Mouse (Mus musculus) midbrain, embryonic 14.5 days (tissue): ENCODE data around the gene Bckdhb. TPM values are rescaled to one million over a fixed set of nuclear protein-coding genes. Genes with fewer than 3 reads are reported as not detected.

ENCODE experiments used
- ATAC-seq: fragments of 200-750 bp; cut with Nextera tagmentation; 2 replicates; pipeline ENCODE4 v1.8.0; 2017; ENCODE audit warnings: moderate number of reproducible peaks, moderate library complexity; ENCODE audit not compliant: low FRiP score, low TSS enrichment
- DNase-seq: peaks from one replicate; pipeline ENCODE4 v3.0.0-alpha.2; 2015
- H3K27ac ChIP-seq: fragments of 300-500 bp; sonication (generic); replicated peaks from 2 replicates; pipeline ENCODE4 v1.5.1; 2014; ENCODE audit warnings: mild to moderate bottlenecking, low read depth, low read length, moderate library complexity
- H3K27me3 ChIP-seq: fragments of 300-500 bp; sonication (generic); 2 replicates; pipeline ENCODE4 v1.6.1; 2014; ENCODE audit warnings: low read length, control low read depth, mixed read lengths; ENCODE audit not compliant: control insufficient read depth, insufficient read depth
- H3K36me3 ChIP-seq: fragments of 300-500 bp; sonication (generic); 2 replicates; pipeline ENCODE4 v1.6.1; 2014; ENCODE audit warnings: low read length, control low read depth; ENCODE audit not compliant: control insufficient read depth, insufficient read depth
- H3K4me1 ChIP-seq: fragments of 300-500 bp; sonication (generic); 2 replicates; pipeline ENCODE4 v1.6.1; 2014; ENCODE audit warnings: mild to moderate bottlenecking, antibody characterized with exemption, low read length, control low read depth; ENCODE audit not compliant: control insufficient read depth, insufficient read depth
- H3K4me2 ChIP-seq: fragments of 300-500 bp; sonication (generic); 2 replicates; pipeline ENCODE4 v1.6.1; 2014; ENCODE audit warnings: mild to moderate bottlenecking, low read length, moderate library complexity
- H3K4me3 ChIP-seq: fragments of 300-500 bp; sonication (generic); replicated peaks from 2 replicates; pipeline ENCODE4 v1.5.1; 2014; ENCODE audit warnings: low read depth, low read length
- H3K9ac ChIP-seq: fragments of 300-500 bp; sonication (generic); replicated peaks from 2 replicates; pipeline ENCODE4 v1.6.1; 2014; ENCODE audit warnings: mild to moderate bottlenecking, low read length, moderate library complexity
- H3K9me3 ChIP-seq: fragments of 300-500 bp; sonication (generic); 2 replicates; pipeline ENCODE4 v1.6.1; 2016; ENCODE audit warnings: low read length, control low read depth, mixed read lengths; ENCODE audit not compliant: control insufficient read depth
- WGBS: fragments of 180-500 bp; shearing (Covaris S2); extraction: QIAGEN DNeasy Blood & Tissue Kit; methylation state at CpG from one replicate; pipeline ENCODE4 v1.1.7; 2014; 5-methylcytosine and 5-hydroxymethylcytosine counted together
- polyA plus RNA-seq: library from polyadenylated mRNA; unstranded; fragments of >200 nt; fragmentation: Nextera tagmentation; extraction: Ambion mirVana; gene quantifications from 2 replicates; pipeline ENCODE4 v1.2.1, GENCODE M21; 2014

Bckdhb gene
- polyA plus RNA-seq, 1 experiment from 2014 or later = 28.7 TPM

DNA sequence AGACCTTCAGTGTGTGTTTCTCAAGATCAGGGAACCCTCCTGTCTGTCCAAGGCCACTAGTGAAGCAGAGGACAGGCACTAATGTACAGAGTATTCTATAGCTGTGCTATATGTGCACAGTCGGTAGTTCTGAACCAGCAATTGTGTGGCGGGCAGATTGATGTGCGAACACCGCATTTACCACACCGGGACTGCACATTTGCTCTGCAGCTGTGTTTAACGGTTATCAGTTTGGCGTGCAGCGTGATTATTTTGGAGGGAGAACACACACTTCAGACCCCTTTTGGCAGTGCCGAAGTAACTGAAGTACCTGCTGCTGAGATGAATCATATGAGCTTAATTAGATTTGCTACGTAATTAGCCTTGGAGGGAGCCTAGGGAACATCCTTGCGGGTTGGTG lies 185.7 kb downstream of the Bckdhb start:
- ATAC-seq (no peak), DNase-seq (peak; percentile 31)
- Histone ChIP-seq H3K4me3 (no peak overlapping the region), H3K4me1 (peaks cover 16% of the 10 kb centered on the region), H3K4me2 (no peak overlapping the region), H3K27me3 (no peaks in the 10 kb centered on the region), H3K36me3 (no peaks in the 10 kb centered on the region), H3K9ac (no peak overlapping the region), H3K9me3 (no peaks in the 10 kb centered on the region), H3K27ac (no peak overlapping the region)
- WGBS = 22% methylated on average over 11 of the region's 11 CpGs

DNA sequence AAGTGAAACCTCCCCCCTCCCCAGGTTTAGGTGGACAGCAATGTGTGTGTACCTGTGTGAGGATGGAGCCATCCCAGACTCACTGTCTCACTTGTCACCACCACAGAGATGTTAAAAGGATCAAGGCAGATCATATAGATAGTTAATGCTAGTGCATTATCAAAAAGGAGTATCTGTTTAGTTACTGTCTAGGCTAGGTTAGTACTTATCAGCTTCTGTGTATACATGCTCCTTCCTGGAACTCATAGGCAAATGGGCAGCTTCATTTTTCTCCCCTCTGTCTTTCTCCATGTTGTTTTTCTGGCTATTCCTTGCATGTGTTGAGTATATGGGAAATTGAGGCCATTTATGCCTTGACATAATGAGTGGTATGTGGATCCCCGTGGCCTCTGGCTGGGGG lies 187.4 kb downstream of the Bckdhb start:
- 56% methylated on average over 1 of the region's 1 CpGs for WGBS
- Histone ChIP-seq H3K27ac (peak overlapping the region; percentile 10), H3K27me3 (no peaks in the 10 kb centered on the region), H3K36me3 (no peaks in the 10 kb centered on the region), H3K9ac (no peak overlapping the region), H3K4me1 (peaks cover 16% of the 10 kb centered on the region), H3K4me2 (no peak overlapping the region), H3K4me3 (no peak overlapping the region), H3K9me3 (no peaks in the 10 kb centered on the region)
- DNase-seq = no peak
- ATAC-seq = no peak

DNA sequence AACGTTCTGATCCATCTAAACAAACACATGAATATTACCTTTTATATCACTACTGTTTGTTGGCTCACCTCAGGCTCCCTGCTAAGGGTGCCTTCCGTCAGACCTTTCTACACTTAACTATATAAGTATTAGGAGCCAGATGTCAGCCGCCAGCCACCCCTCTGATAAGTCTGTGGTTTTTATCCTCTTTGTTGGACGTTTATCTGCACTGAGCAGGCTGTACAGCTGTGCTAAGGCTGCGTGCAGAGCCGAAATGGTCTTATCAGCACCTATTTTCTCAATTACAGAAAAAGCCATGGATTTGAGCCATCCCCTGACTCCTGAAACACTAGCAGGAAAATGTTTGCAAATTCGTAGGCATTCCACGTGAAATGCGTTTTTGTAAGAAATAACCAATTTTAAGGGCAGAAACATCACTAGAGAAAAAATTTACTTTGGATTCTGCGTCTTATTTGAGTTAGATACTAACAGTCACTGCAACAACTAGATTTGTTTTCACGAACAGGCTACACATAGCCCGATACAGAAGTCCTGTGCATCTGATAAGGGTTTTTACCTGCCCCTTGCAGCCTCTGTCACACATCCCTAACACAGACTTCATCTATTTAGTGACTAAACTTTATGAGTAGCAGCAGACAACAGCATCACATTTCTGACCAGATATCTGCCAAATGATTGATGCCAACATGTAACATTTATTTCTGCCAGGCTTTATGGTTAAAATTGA lies 188.1 kb downstream of the Bckdhb start:
- 63% methylated on average over 12 of the region's 12 CpGs for WGBS
- H3K9me3 ChIP-seq = no peaks in the 10 kb centered on the region
- H3K4me2 ChIP-seq = no peak overlapping the region
- no peaks in the 10 kb centered on the region for H3K36me3 ChIP-seq
- 0 out of 2 replicates have a peak overlapping the region, but pooled peaks have one; percentile 10 for H3K27ac ChIP-seq
- no peaks in the 10 kb centered on the region for H3K27me3 ChIP-seq
- ATAC-seq = no peak
- no peak overlapping the region for H3K9ac ChIP-seq
- H3K4me1 ChIP-seq = peaks cover 16% of the 10 kb centered on the region
- no peak overlapping the region for H3K4me3 ChIP-seq
- peak; percentile 50 for DNase-seq

DNA sequence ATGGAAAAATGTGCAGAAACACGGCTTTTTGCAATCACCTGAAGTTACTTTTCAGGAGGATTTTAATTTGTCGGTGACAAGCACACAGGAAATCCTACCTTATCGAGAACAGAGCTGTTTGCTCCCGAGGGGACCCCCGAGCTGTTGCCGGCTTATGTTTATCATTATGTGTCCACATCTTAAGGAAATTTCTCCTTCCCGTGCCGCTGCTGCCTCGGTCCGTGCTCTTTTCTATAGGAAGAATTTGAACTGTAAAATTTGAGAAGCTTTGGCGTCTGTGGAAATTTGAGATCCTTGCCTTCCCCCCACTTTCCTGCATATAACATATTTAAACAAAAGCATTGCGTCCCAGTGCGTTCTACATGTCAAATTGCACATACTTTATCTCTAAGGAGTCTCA lies 189.3 kb downstream of the Bckdhb start:
- Histone ChIP-seq H3K4me1 (peaks cover 16% of the 10 kb centered on the region), H3K36me3 (no peaks in the 10 kb centered on the region), H3K9me3 (no peaks in the 10 kb centered on the region), H3K27me3 (no peaks in the 10 kb centered on the region), H3K27ac (no peak overlapping the region), H3K4me2 (no peak overlapping the region), H3K9ac (no peak overlapping the region), H3K4me3 (no peak overlapping the region)
- DNase-seq = peak; percentile 38
- ATAC-seq = no peak
- WGBS = 67% methylated on average over 13 of the region's 13 CpGs

DNA sequence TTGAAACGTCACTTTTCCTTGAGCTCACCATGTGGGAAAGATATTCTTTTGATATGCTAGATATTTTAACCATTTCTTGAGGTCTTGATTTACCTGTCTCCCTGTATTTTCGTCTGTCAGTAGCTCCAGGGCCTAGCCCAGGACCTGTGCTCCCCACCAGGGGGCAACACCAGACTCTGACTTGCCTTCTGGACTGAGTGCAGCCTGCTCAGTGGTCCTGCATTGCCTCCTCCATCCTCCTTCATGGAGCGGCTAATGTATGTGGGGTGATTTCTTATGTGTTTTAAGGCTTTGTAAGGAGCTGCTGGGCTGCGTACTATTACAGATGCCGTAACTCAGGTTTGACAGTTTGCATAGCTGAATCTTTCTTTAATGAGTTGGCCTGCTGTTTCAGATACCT lies 192.4 kb downstream of the Bckdhb start:
- 72% methylated on average over 5 of the region's 5 CpGs for WGBS
- Histone ChIP-seq H3K27me3 (no peaks in the 10 kb centered on the region), H3K9ac (no peak overlapping the region), H3K4me1 (0 out of 2 replicates have a peak, but pooled peaks cover 5% of the 10 kb centered on the region), H3K36me3 (no peaks in the 10 kb centered on the region), H3K27ac (no peak overlapping the region), H3K9me3 (no peaks in the 10 kb centered on the region), H3K4me3 (no peak overlapping the region), H3K4me2 (no peak overlapping the region)
- ATAC-seq (no peak), DNase-seq (peak; percentile 33)

DNA sequence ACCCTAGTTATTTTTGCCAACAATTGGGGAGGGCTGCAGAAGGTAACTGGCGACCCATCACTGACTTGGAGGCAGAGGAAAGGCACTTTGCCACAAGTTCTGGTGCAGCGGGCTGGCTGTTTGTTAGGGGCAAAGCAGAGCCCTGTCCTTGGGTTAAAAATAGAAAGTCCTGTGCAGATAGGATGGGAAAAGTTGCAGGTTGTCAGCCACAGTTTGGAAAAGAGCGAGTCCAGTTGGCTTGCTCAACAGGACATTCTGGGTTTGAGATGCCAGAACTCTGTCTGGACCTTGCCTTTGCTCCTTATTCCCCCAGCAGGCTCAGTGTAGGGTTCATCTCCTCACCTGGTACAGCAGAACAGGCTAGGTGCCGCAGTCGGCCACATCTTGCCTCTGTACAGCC lies 200.1 kb downstream of the Bckdhb start:
- Histone ChIP-seq H3K4me3 (no peak overlapping the region), H3K36me3 (no peaks in the 10 kb centered on the region), H3K4me2 (no peak overlapping the region), H3K27ac (no peak overlapping the region), H3K27me3 (no peaks in the 10 kb centered on the region), H3K9ac (no peak overlapping the region), H3K4me1 (no peaks in the 10 kb centered on the region), H3K9me3 (no peaks in the 10 kb centered on the region)
- ATAC-seq = no peak
- no peak for DNase-seq
- 98% methylated on average over 5 of the region's 5 CpGs for WGBS

DNA sequence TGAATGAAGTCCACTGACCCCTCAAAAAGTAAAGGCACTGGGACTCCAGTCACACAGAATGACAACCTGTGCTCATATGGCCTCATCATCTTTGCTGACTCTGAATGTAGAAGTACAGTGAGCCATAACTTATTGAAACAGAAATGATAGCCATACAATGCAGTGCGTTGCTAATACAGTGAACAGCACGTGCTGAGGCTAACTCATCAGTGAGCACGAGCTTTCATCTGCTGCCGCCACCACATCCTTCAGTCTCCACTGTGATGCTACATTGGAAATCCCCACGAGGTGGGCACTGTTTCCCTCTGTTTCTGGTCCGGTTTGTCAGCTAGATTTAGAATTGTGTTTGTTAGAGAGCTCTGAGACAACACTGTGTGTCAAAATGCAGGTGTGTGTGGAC lies 205.4 kb downstream of the Bckdhb start:
- DNase-seq (no peak), ATAC-seq (no peak)
- no peaks in the 10 kb centered on the region for H3K27me3 ChIP-seq
- H3K4me1 ChIP-seq = no peaks in the 10 kb centered on the region
- H3K9me3 ChIP-seq = no peaks in the 10 kb centered on the region
- no peak overlapping the region for H3K4me2 ChIP-seq
- no peak overlapping the region for H3K4me3 ChIP-seq
- no peaks in the 10 kb centered on the region for H3K36me3 ChIP-seq
- 84% methylated on average over 6 of the region's 6 CpGs for WGBS
- H3K9ac ChIP-seq = no peak overlapping the region
- H3K27ac ChIP-seq = no peak overlapping the region

DNA sequence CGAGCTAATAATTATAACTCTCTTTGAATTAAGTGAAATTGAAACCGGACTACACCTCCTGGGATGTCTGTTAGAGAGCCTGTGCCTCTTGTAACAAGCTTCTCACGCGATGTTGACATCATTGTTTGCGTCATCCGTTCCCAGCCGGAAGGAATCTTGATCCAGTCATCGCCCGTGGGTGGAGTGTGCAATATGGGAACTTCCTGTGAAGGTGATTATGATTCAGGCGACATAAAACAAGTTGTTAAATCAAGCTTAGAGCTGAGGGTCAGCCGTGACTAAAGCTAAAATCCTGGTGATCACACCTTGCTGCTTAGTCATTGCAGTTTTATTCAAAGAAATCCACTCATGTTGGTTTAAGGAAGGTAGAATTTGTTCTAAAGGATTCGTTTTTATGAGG lies 210.1 kb downstream of the Bckdhb start:
- no peaks in the 10 kb centered on the region for H3K27me3 ChIP-seq
- H3K4me1 ChIP-seq = no peaks in the 10 kb centered on the region
- no peak overlapping the region for H3K4me2 ChIP-seq
- no peaks in the 10 kb centered on the region for H3K36me3 ChIP-seq
- WGBS = 91% methylated on average over 12 of the region's 12 CpGs
- ATAC-seq = no peak
- H3K9ac ChIP-seq = no peak overlapping the region
- H3K9me3 ChIP-seq = no peaks in the 10 kb centered on the region
- no peak for DNase-seq
- H3K4me3 ChIP-seq = no peak overlapping the region
- H3K27ac ChIP-seq = no peak overlapping the region

DNA sequence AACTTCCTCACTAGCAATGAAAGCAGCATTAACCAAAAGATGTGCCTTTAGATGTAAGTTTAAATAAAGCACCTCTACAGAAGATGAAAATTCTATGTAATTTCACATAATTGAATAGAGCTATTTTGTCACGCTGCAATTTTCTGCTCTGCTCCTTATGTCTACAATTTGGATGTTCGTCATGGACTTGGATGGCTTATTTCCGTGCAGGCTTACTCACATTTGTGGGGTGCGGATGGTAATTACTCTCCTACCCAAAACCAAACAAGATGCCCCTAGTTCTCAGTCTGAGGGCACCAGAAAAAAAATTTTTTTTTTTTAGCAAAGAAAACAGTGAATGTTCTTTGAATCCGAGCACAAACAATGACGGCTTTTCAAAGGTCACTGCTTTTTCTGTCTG lies 212.2 kb downstream of the Bckdhb start:
- H3K9ac ChIP-seq = no peak overlapping the region
- no peaks in the 10 kb centered on the region for H3K27me3 ChIP-seq
- 92% methylated on average over 6 of the region's 6 CpGs for WGBS
- H3K4me2 ChIP-seq = no peak overlapping the region
- DNase-seq = no peak
- no peak overlapping the region for H3K4me3 ChIP-seq
- H3K9me3 ChIP-seq = no peaks in the 10 kb centered on the region
- H3K36me3 ChIP-seq = no peaks in the 10 kb centered on the region
- ATAC-seq = no peak
- no peak overlapping the region for H3K27ac ChIP-seq
- H3K4me1 ChIP-seq = no peaks in the 10 kb centered on the region
